Mouse (Mus musculus) intestine, postnatal 0 days (tissue): ENCODE data around the gene Ppp2r5a. TPM values are rescaled to one million over a fixed set of nuclear protein-coding genes. Genes with fewer than 3 reads are reported as not detected.
A peak's percentile ranks its signal among the peaks of the same experiment; 100 is the strongest.

Experiments
- ATAC-seq: fragments of 200-750 bp; cut with Nextera tagmentation; 2 replicates; pipeline ENCODE4 v1.8.0; 2017; ENCODE audit warnings: mild to moderate bottlenecking, moderate TSS enrichment, moderate library complexity
- H3K27ac ChIP-seq: fragments of 300-500 bp; sonication (generic); 2 replicates; pipeline ENCODE4 v1.5.1; 2014; ENCODE audit warnings: mild to moderate bottlenecking, low read depth, low read length, moderate library complexity
- H3K27me3 ChIP-seq: fragments of 300-500 bp; sonication (generic); replicated peaks from 2 replicates; pipeline ENCODE4 v1.6.1; 2014; ENCODE audit warnings: low read length, mixed read lengths; ENCODE audit not compliant: control insufficient read depth, insufficient read depth
- H3K36me3 ChIP-seq: fragments of 300-500 bp; sonication (generic); 2 replicates; pipeline ENCODE4 v1.6.1; 2014; ENCODE audit warnings: mild to moderate bottlenecking, moderate library complexity; ENCODE audit not compliant: control insufficient read depth, insufficient read depth
- H3K4me1 ChIP-seq: fragments of 300-500 bp; sonication (generic); replicated peaks from 2 replicates; pipeline ENCODE4 v1.6.1; 2014; ENCODE audit warnings: antibody characterized with exemption, low read length, mixed read lengths; ENCODE audit not compliant: control insufficient read depth, insufficient read depth
- H3K4me2 ChIP-seq: fragments of 300-500 bp; sonication (generic); replicated peaks from 2 replicates; pipeline ENCODE4 v1.6.1; 2014; ENCODE audit warnings: low read depth, mild to moderate bottlenecking, moderate library complexity
- H3K4me3 ChIP-seq: fragments of 300-500 bp; sonication (generic); 2 replicates; pipeline ENCODE4 v1.5.1; 2014; ENCODE audit warnings: low read depth, low read length
- H3K9ac ChIP-seq: fragments of 300-500 bp; sonication (generic); 2 replicates; pipeline ENCODE4 v1.6.1; 2014; ENCODE audit warnings: mild to moderate bottlenecking, low read depth, low read length
- H3K9me3 ChIP-seq: fragments of 300-500 bp; sonication (generic); 2 replicates; pipeline ENCODE4 v1.6.1; 2016; ENCODE audit warnings: mixed run types; ENCODE audit not compliant: control insufficient read depth
- CTCF ChIP-seq: sonication (generic); IDR thresholded peaks from 2 replicates; pipeline ENCODE4 v1.5.1; 2016; ENCODE audit warnings: low read depth, mild to moderate bottlenecking, control low read depth, antibody characterized with exemption, moderate library complexity
- WGBS: fragments of 180-500 bp; shearing (Covaris S2); extraction: QIAGEN DNeasy Blood & Tissue Kit; methylation state at CpG from one replicate; pipeline ENCODE4 v1.1.7; 2014; 5-methylcytosine and 5-hydroxymethylcytosine counted together
- polyA plus RNA-seq: library from polyadenylated mRNA; unstranded; fragments of >200 nt; fragmentation: Nextera tagmentation; extraction: Ambion mirVana; gene quantifications from 2 replicates; pipeline ENCODE4 v1.2.1, GENCODE M21; 2015

Gene Ppp2r5a
- polyA plus RNA-seq, 1 experiment from 2014 or later, result 28.7 TPM

- H3K36me3 ChIP-seq, result no peaks in the 10 kb centered on the region
- 51% methylated on average over 2 of the region's 2 CpGs for WGBS
- no peak for TF ChIP-seq CTCF
- H3K4me2 ChIP-seq, result peak overlapping the region; percentile 68
- H3K9ac ChIP-seq, result no peak overlapping the region
- peak overlapping the region; percentile 73 for H3K4me3 ChIP-seq
- ATAC-seq, result no peak
- H3K9me3 ChIP-seq, result no peaks in the 10 kb centered on the region
- H3K27ac ChIP-seq, result no peak overlapping the region
- H3K4me1 ChIP-seq, result no peaks in the 10 kb centered on the region
- no peaks in the 10 kb centered on the region for H3K27me3 ChIP-seq
Observed at GRCm38 (mm10) chr1:191394126-191394525, 8.9 kb downstream of the Ppp2r5a start.

- 49% methylated on average over 3 of the region's 3 CpGs for WGBS
- H3K36me3 ChIP-seq, result no peaks in the 10 kb centered on the region
- 0 out of 2 replicates have a peak, but pooled peaks have one; percentile 3 for TF ChIP-seq CTCF
- no peak for ATAC-seq
- H3K9ac ChIP-seq, result no peak overlapping the region
- H3K27ac ChIP-seq, result no peak overlapping the region
- H3K9me3 ChIP-seq, result no peaks in the 10 kb centered on the region
- no peak overlapping the region for H3K4me3 ChIP-seq
- H3K27me3 ChIP-seq, result no peaks in the 10 kb centered on the region
- no peaks in the 10 kb centered on the region for H3K4me1 ChIP-seq
- H3K4me2 ChIP-seq, result peak overlapping the region; percentile 68
Observed at GRCm38 (mm10) chr1:191393536-191393935, 9.5 kb downstream of the Ppp2r5a start.

GRCm38 (mm10) chr1:191391311-191391710 lies 11.8 kb downstream of the Ppp2r5a start:
- peak; percentile 86 for TF ChIP-seq CTCF
- Histone ChIP-seq H3K9me3 (no peaks in the 10 kb centered on the region), H3K36me3 (no peaks in the 10 kb centered on the region), H3K4me3 (no peak overlapping the region), H3K4me2 (no peak overlapping the region), H3K27me3 (no peaks in the 10 kb centered on the region), H3K4me1 (no peaks in the 10 kb centered on the region), H3K9ac (no peak overlapping the region), H3K27ac (no peak overlapping the region)
- ATAC-seq, result peak; percentile 56
- 10% methylated on average over 3 of the region's 3 CpGs for WGBS

- TF ChIP-seq CTCF, result no peak
- ATAC-seq, result no peak
- Histone ChIP-seq H3K9ac (no peak overlapping the region), H3K9me3 (no peaks in the 10 kb centered on the region), H3K4me1 (no peaks in the 10 kb centered on the region), H3K4me2 (no peak overlapping the region), H3K4me3 (no peak overlapping the region), H3K27me3 (no peaks in the 10 kb centered on the region), H3K36me3 (no peaks in the 10 kb centered on the region), H3K27ac (no peak overlapping the region)
- WGBS, result 88% methylated on average over 10 of the region's 10 CpGs
Observed at GRCm38 (mm10) chr1:191384786-191385430, 18.2 kb downstream of the Ppp2r5a start.

GRCm38 (mm10) chr1:191381955-191382736 lies 20.9 kb downstream of the Ppp2r5a start:
- Histone ChIP-seq H3K4me2 (no peak overlapping the region), H3K27ac (no peak overlapping the region), H3K4me3 (no peak overlapping the region), H3K36me3 (no peaks in the 10 kb centered on the region), H3K27me3 (no peaks in the 10 kb centered on the region), H3K9ac (no peak overlapping the region), H3K9me3 (no peaks in the 10 kb centered on the region), H3K4me1 (no peaks in the 10 kb centered on the region)
- 78% methylated on average over 11 of the region's 11 CpGs for WGBS
- no peak for ATAC-seq
- no peak for TF ChIP-seq CTCF

GRCm38 (mm10) chr1:191380843-191381242 lies 22.2 kb downstream of the Ppp2r5a start:
- no peak overlapping the region for H3K4me3 ChIP-seq
- H3K36me3 ChIP-seq, result no peaks in the 10 kb centered on the region
- H3K9ac ChIP-seq, result no peak overlapping the region
- H3K27ac ChIP-seq, result no peak overlapping the region
- H3K27me3 ChIP-seq, result no peaks in the 10 kb centered on the region
- H3K4me1 ChIP-seq, result no peaks in the 10 kb centered on the region
- 89% methylated on average over 3 of the region's 3 CpGs for WGBS
- no peaks in the 10 kb centered on the region for H3K9me3 ChIP-seq
- no peak overlapping the region for H3K4me2 ChIP-seq
- no peak for TF ChIP-seq CTCF
- ATAC-seq, result no peak
